Mouse (Mus musculus): ENCODE results near the gene Adgrg3. TPM values are rescaled to one million over a fixed set of nuclear protein-coding genes. Genes with fewer than 3 reads are reported as not detected.

Adgrg3 gene
- polyA plus RNA-seq, 1 experiment from 2014 or later, result 11.8 TPM

DNA sequence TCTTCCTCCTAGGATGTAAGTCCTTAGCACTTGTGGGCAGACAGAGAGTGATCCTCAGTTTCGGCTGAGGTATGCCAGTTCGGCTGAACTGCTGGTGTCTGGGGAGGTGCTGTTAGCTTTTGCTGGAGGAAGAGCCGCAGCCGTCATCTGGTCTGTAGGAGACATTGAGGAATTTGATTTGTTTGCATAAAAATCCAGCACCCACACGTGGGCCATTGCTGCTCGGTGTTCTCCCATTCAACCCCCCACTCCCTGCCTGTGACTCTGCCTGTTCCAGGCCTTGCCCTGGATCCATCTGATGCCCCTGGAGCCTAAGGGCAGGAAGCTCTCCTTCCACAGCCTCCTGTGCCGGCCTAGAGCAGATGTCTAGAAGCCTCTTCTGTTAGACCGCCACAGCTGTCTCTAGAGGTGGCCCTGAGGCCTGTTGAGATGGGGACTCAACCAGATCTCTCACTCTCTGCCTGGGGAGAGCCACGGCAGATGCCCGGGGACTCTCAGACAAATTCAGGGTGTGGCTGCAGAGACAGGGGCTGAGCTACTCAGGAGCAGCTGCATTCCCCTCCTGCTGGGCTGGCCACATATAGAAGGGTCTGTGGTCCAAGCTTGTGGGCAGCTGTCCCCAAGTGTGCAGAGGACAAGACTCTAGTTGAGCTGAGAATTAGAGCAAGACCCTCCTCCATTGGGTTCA, 67.4 kb downstream of the Adgrg3 start:
- peak overlapping the region; percentile 43 for H3K4me2 ChIP-seq
- no peaks in the 10 kb centered on the region for H3K9me3 ChIP-seq (ENCODE audit: control insufficient read depth, low read length)
- H3K27me3 ChIP-seq (replicated peaks; ENCODE audit: control insufficient read depth, insufficient read depth, low read length), result no peaks in the 10 kb centered on the region
- WGBS, result 82% methylated on average over 10 of the region's 10 CpGs
- H3K4me3 ChIP-seq (ENCODE audit: low read depth, low read length), result no peak overlapping the region
- H3K27ac ChIP-seq (ENCODE audit: low read depth, low read length), result peak overlapping the region; percentile 51
- peak overlapping the region; percentile 46 for H3K9ac ChIP-seq (ENCODE audit: low read depth, low read length)
- ATAC-seq (replicated peaks; ENCODE audit: low FRiP score) (no peak), DNase-seq (ENCODE audit: low spot score) (no peak)
- peaks cover 14% of the 10 kb centered on the region for H3K4me1 ChIP-seq (replicated peaks; ENCODE audit: control insufficient read depth, insufficient read depth, low read length)
- peaks cover 11% of the 10 kb centered on the region for H3K36me3 ChIP-seq (ENCODE audit: control insufficient read depth, insufficient read depth, low read length)

DNA sequence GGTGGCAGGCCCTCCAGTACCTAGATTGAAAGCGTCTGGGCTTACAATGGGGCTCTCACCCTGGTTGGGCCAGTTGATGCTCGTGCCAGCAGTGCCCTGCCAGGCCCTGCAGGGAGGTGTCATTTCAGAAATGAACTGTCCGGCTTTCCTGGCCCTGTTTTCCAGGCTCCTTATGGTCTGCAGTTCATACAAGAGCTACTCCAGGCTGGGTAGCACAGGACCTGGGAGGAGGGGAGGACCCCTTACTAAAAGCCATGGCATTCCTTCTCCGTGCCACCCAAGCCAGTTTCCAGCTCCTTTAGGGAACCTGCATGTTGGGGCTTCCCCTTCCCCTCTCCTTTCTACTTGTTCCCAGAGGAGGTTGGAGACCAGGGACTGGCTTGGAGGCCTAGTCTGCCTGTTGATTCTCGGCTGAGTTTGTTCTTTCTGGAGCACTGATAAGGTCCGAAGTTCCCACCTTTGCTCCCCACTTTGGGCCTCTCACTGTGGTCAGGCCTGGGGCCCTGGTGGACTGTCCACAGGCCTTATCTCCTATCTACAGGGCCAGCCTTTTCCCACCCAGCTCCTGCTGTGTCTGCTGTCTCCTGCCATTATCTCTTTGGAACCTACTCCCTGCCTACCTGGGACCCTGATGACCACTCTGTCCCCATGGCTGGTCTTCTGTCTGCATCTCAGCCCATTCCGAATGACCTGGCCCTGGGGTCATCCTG, 68.1 kb downstream of the Adgrg3 start:
- Histone ChIP-seq H3K27me3 (replicated peaks; ENCODE audit: control insufficient read depth, insufficient read depth, low read length) (no peaks in the 10 kb centered on the region), H3K27ac (ENCODE audit: low read depth, low read length) (peak overlapping the region; percentile 47), H3K4me3 (ENCODE audit: low read depth, low read length) (no peak overlapping the region), H3K9ac (ENCODE audit: low read depth, low read length) (peak overlapping the region; percentile 46), H3K4me2 (peak overlapping the region; percentile 43), H3K36me3 (ENCODE audit: control insufficient read depth, insufficient read depth, low read length) (peaks cover 15% of the 10 kb centered on the region), H3K4me1 (replicated peaks; ENCODE audit: control insufficient read depth, insufficient read depth, low read length) (peaks cover 14% of the 10 kb centered on the region), H3K9me3 (ENCODE audit: control insufficient read depth, low read length) (no peaks in the 10 kb centered on the region)
- DNase-seq (ENCODE audit: low spot score), result no peak
- WGBS, result 70% methylated on average over 7 of the region's 7 CpGs
- peak; percentile 17; the same call in 1 of the 2 replicates for ATAC-seq (replicated peaks; ENCODE audit: low FRiP score)

DNA sequence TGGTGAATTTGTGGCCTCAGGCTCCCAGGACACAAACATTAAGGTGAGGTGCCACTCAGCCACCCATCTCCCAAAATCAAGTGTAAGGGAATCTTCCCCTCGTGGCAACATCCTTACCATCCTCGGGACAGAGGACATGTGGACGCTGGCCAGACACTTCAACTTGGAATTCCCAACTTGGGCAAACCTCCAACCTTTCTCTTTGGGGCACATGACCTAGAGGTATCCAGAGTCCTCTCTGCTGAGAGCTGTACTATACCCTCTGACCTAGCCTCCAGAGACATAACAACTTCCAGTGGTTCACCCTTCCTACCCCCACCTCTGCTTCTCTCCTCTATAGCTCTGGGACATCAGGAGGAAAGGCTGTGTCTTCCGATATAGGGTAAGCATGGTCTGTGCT, 76.1 kb downstream of the Adgrg3 start:
- no peak overlapping the region for H3K27ac ChIP-seq (ENCODE audit: low read depth, low read length)
- no peak overlapping the region for H3K4me3 ChIP-seq (ENCODE audit: low read depth, low read length)
- WGBS, result 87% methylated on average over 4 of the region's 4 CpGs
- no peaks in the 10 kb centered on the region for H3K9me3 ChIP-seq (ENCODE audit: control insufficient read depth, low read length)
- no peaks in the 10 kb centered on the region for H3K27me3 ChIP-seq (replicated peaks; ENCODE audit: control insufficient read depth, insufficient read depth, low read length)
- H3K9ac ChIP-seq (ENCODE audit: low read depth, low read length), result no peak overlapping the region
- ATAC-seq (replicated peaks; ENCODE audit: low FRiP score), result no peak
- H3K4me2 ChIP-seq, result no peak overlapping the region
- no peaks in the 10 kb centered on the region for H3K4me1 ChIP-seq (replicated peaks; ENCODE audit: control insufficient read depth, insufficient read depth, low read length)
- DNase-seq (ENCODE audit: low spot score), result no peak
- peaks cover 12% of the 10 kb centered on the region; the same call in 1 of the 2 replicates for H3K36me3 ChIP-seq (ENCODE audit: control insufficient read depth, insufficient read depth, low read length)

Other genes starting within 250 kb of the Adgrg3 start
- gene Cx3cl1, start 245.7 kb upstream of the Adgrg3 start, polyA plus RNA-seq (2014; fragmentation: Nextera tagmentation; extraction: Ambion mirVana), result 0.53 and 0.78 TPM in 2 replicates
- 0.62 and 1.3 TPM in 2 replicates for gene Ccl17, start 207.2 kb upstream of the Adgrg3 start, polyA plus RNA-seq (2014; fragmentation: Nextera tagmentation; extraction: Ambion mirVana)
- 82.2 and 82.9 TPM in 2 replicates for gene Coq9, start 179.4 kb upstream of the Adgrg3 start, polyA plus RNA-seq (2014; fragmentation: Nextera tagmentation; extraction: Ambion mirVana)
- 94.8 and 99.5 TPM in 2 replicates for gene Ciapin1, start 179.3 kb upstream of the Adgrg3 start, polyA plus RNA-seq (2014; fragmentation: Nextera tagmentation; extraction: Ambion mirVana)
- gene Polr2c, start 160.2 kb upstream of the Adgrg3 start, polyA plus RNA-seq (2014; fragmentation: Nextera tagmentation; extraction: Ambion mirVana), result 162 and 172 TPM in 2 replicates
- gene Dok4, start 141.4 kb upstream of the Adgrg3 start, polyA plus RNA-seq (2014; fragmentation: Nextera tagmentation; extraction: Ambion mirVana), result 13.2 and 13.9 TPM in 2 replicates
- 16.4 and 17.6 TPM in 2 replicates for gene Ccdc102a, start 99.6 kb upstream of the Adgrg3 start, polyA plus RNA-seq (2014; fragmentation: Nextera tagmentation; extraction: Ambion mirVana)
- gene Adgrg5, start 94.0 kb upstream of the Adgrg3 start, polyA plus RNA-seq (2014; fragmentation: Nextera tagmentation; extraction: Ambion mirVana), result 1.9 and 2.0 TPM in 2 replicates
- gene Adgrg1, start 42.9 kb upstream of the Adgrg3 start, polyA plus RNA-seq (2014; fragmentation: Nextera tagmentation; extraction: Ambion mirVana), result 125 and 137 TPM in 2 replicates
- gene Drc7, start 37.4 kb downstream of the Adgrg3 start, polyA plus RNA-seq (2014; fragmentation: Nextera tagmentation; extraction: Ambion mirVana), result 0.26 TPM in 1 of 2 replicates, not detected in the other
- 25.1 and 26.6 TPM in 2 replicates for gene Katnb1, start 63.5 kb downstream of the Adgrg3 start, polyA plus RNA-seq (2014; fragmentation: Nextera tagmentation; extraction: Ambion mirVana)
- gene Kifc3, start 185.1 kb downstream of the Adgrg3 start, polyA plus RNA-seq (2014; fragmentation: Nextera tagmentation; extraction: Ambion mirVana), result 7.8 and 8.1 TPM in 2 replicates

Data from liver, embryonic 11.5 days (tissue).